Mouse (Mus musculus) midbrain, embryonic 14.5 days (tissue): Measurements from ENCODE around the gene Atxn1. TPM values are rescaled to one million over a fixed set of nuclear protein-coding genes. Genes with fewer than 3 reads are reported as not detected.

Source experiments
- ATAC-seq: fragments of 200-750 bp; cut with Nextera tagmentation; 2 replicates; pipeline ENCODE4 v1.8.0; 2017; ENCODE audit warnings: moderate number of reproducible peaks, moderate library complexity; ENCODE audit not compliant: low FRiP score, low TSS enrichment
- DNase-seq: peaks from one replicate; pipeline ENCODE4 v3.0.0-alpha.2; 2015
- H3K27ac ChIP-seq: fragments of 300-500 bp; sonication (generic); replicated peaks from 2 replicates; pipeline ENCODE4 v1.5.1; 2014; ENCODE audit warnings: mild to moderate bottlenecking, low read depth, low read length, moderate library complexity
- H3K27me3 ChIP-seq: fragments of 300-500 bp; sonication (generic); 2 replicates; pipeline ENCODE4 v1.6.1; 2014; ENCODE audit warnings: low read length, control low read depth, mixed read lengths; ENCODE audit not compliant: control insufficient read depth, insufficient read depth
- H3K36me3 ChIP-seq: fragments of 300-500 bp; sonication (generic); 2 replicates; pipeline ENCODE4 v1.6.1; 2014; ENCODE audit warnings: low read length, control low read depth; ENCODE audit not compliant: control insufficient read depth, insufficient read depth
- H3K4me1 ChIP-seq: fragments of 300-500 bp; sonication (generic); 2 replicates; pipeline ENCODE4 v1.6.1; 2014; ENCODE audit warnings: mild to moderate bottlenecking, antibody characterized with exemption, low read length, control low read depth; ENCODE audit not compliant: control insufficient read depth, insufficient read depth
- H3K4me2 ChIP-seq: fragments of 300-500 bp; sonication (generic); 2 replicates; pipeline ENCODE4 v1.6.1; 2014; ENCODE audit warnings: mild to moderate bottlenecking, low read length, moderate library complexity
- H3K4me3 ChIP-seq: fragments of 300-500 bp; sonication (generic); replicated peaks from 2 replicates; pipeline ENCODE4 v1.5.1; 2014; ENCODE audit warnings: low read depth, low read length
- H3K9ac ChIP-seq: fragments of 300-500 bp; sonication (generic); replicated peaks from 2 replicates; pipeline ENCODE4 v1.6.1; 2014; ENCODE audit warnings: mild to moderate bottlenecking, low read length, moderate library complexity
- H3K9me3 ChIP-seq: fragments of 300-500 bp; sonication (generic); 2 replicates; pipeline ENCODE4 v1.6.1; 2016; ENCODE audit warnings: low read length, control low read depth, mixed read lengths; ENCODE audit not compliant: control insufficient read depth
- WGBS: fragments of 180-500 bp; shearing (Covaris S2); extraction: QIAGEN DNeasy Blood & Tissue Kit; methylation state at CpG from one replicate; pipeline ENCODE4 v1.1.7; 2014; 5-methylcytosine and 5-hydroxymethylcytosine counted together
- polyA plus RNA-seq: library from polyadenylated mRNA; unstranded; fragments of >200 nt; fragmentation: Nextera tagmentation; extraction: Ambion mirVana; gene quantifications from 2 replicates; pipeline ENCODE4 v1.2.1, GENCODE M21; 2014

The Atxn1 gene
- polyA plus RNA-seq, 1 experiment from 2014 or later = 7.3 TPM

GRCm38 (mm10) chr13:45764354-45764753 is 200.5 kb downstream of the Atxn1 start:
- DNase-seq = no peak

GRCm38 (mm10) chr13:45762278-45762677 is 202.5 kb downstream of the Atxn1 start:
- Histone ChIP-seq H3K27me3 (no peaks in the 10 kb centered on the region), H3K9ac (no peak overlapping the region), H3K4me1 (no peaks in the 10 kb centered on the region), H3K9me3 (no peaks in the 10 kb centered on the region), H3K27ac (no peak overlapping the region), H3K36me3 (no peaks in the 10 kb centered on the region), H3K4me3 (no peak overlapping the region), H3K4me2 (no peak overlapping the region)
- DNase-seq = no peak
- 75% methylated on average over 7 of the region's 7 CpGs for WGBS
- ATAC-seq = no peak

More at GRCm38 (mm10) chr13:45764354-45764753, 200.5 kb downstream of the Atxn1 start:
- WGBS = 86% methylated on average over 5 of the region's 5 CpGs
- no peak for ATAC-seq
- Histone ChIP-seq H3K9me3 (no peaks in the 10 kb centered on the region), H3K4me2 (no peak overlapping the region), H3K4me3 (no peak overlapping the region), H3K27ac (no peak overlapping the region), H3K36me3 (no peaks in the 10 kb centered on the region), H3K9ac (no peak overlapping the region), H3K27me3 (no peaks in the 10 kb centered on the region), H3K4me1 (no peaks in the 10 kb centered on the region)

- no peak overlapping the region for H3K4me3 ChIP-seq
- 84% methylated on average over 1 of the region's 1 CpGs for WGBS
- no peak overlapping the region for H3K9ac ChIP-seq
- DNase-seq (no peak), ATAC-seq (no peak)
- H3K36me3 ChIP-seq = no peaks in the 10 kb centered on the region
- H3K9me3 ChIP-seq = no peaks in the 10 kb centered on the region
- H3K4me1 ChIP-seq = no peaks in the 10 kb centered on the region
- no peak overlapping the region for H3K4me2 ChIP-seq
- no peaks in the 10 kb centered on the region for H3K27me3 ChIP-seq
- no peak overlapping the region for H3K27ac ChIP-seq
Observed at GRCm38 (mm10) chr13:45754483-45754882, 210.3 kb downstream of the Atxn1 start.

GRCm38 (mm10) chr13:45752498-45752897 is 212.3 kb downstream of the Atxn1 start:
- DNase-seq (no peak), ATAC-seq (no peak)
- Histone ChIP-seq H3K27me3 (no peaks in the 10 kb centered on the region), H3K4me3 (no peak overlapping the region), H3K27ac (no peak overlapping the region), H3K4me2 (no peak overlapping the region), H3K9me3 (no peaks in the 10 kb centered on the region), H3K4me1 (no peaks in the 10 kb centered on the region), H3K9ac (no peak overlapping the region), H3K36me3 (no peaks in the 10 kb centered on the region)
- WGBS = 69% methylated on average over 5 of the region's 5 CpGs

- Histone ChIP-seq H3K4me3 (no peak overlapping the region), H3K36me3 (no peaks in the 10 kb centered on the region), H3K9ac (no peak overlapping the region), H3K27me3 (no peaks in the 10 kb centered on the region), H3K4me2 (no peak overlapping the region), H3K4me1 (no peaks in the 10 kb centered on the region), H3K27ac (no peak overlapping the region; the same call in 1 of the 2 replicates), H3K9me3 (no peaks in the 10 kb centered on the region)
- ATAC-seq = no peak
- DNase-seq = no peak
- WGBS = 68% methylated on average over 2 of the region's 2 CpGs
Observed at GRCm38 (mm10) chr13:45751231-45751630, 213.6 kb downstream of the Atxn1 start.

GRCm38 (mm10) chr13:45750627-45751026 is 214.2 kb downstream of the Atxn1 start:
- Histone ChIP-seq H3K4me1 (no peaks in the 10 kb centered on the region), H3K4me3 (no peak overlapping the region), H3K36me3 (no peaks in the 10 kb centered on the region), H3K27ac (no peak overlapping the region), H3K9me3 (no peaks in the 10 kb centered on the region), H3K4me2 (no peak overlapping the region), H3K9ac (no peak overlapping the region), H3K27me3 (no peaks in the 10 kb centered on the region)
- DNase-seq = no peak
- no peak for ATAC-seq
- WGBS = 79% methylated on average over 6 of the region's 6 CpGs

GRCm38 (mm10) chr13:45749937-45750336 is 214.9 kb downstream of the Atxn1 start:
- DNase-seq = no peak
- H3K9ac ChIP-seq = no peak overlapping the region
- H3K4me2 ChIP-seq = no peak overlapping the region
- H3K27me3 ChIP-seq = no peaks in the 10 kb centered on the region
- H3K27ac ChIP-seq = no peak overlapping the region
- no peak for ATAC-seq
- WGBS = 68% methylated on average over 1 of the region's 1 CpGs
- H3K4me3 ChIP-seq = no peak overlapping the region
- no peaks in the 10 kb centered on the region for H3K36me3 ChIP-seq
- H3K4me1 ChIP-seq = no peaks in the 10 kb centered on the region
- H3K9me3 ChIP-seq = no peaks in the 10 kb centered on the region

GRCm38 (mm10) chr13:45749222-45749621 is 215.6 kb downstream of the Atxn1 start:
- Histone ChIP-seq H3K4me3 (no peak overlapping the region), H3K4me1 (no peaks in the 10 kb centered on the region), H3K27me3 (no peaks in the 10 kb centered on the region), H3K9me3 (no peaks in the 10 kb centered on the region), H3K4me2 (no peak overlapping the region), H3K36me3 (no peaks in the 10 kb centered on the region), H3K27ac (no peak overlapping the region), H3K9ac (no peak overlapping the region)
- ATAC-seq (no peak), DNase-seq (no peak)
- WGBS = 83% methylated on average over 8 of the region's 8 CpGs

- 0 out of 2 replicates have a peak, but pooled peaks cover 4% of the 10 kb centered on the region for H3K4me1 ChIP-seq
- H3K4me2 ChIP-seq = no peak overlapping the region
- 86% methylated on average over 4 of the region's 4 CpGs for WGBS
- no peak overlapping the region for H3K4me3 ChIP-seq
- ATAC-seq = no peak
- no peak for DNase-seq
- no peaks in the 10 kb centered on the region for H3K27me3 ChIP-seq
- no peaks in the 10 kb centered on the region for H3K36me3 ChIP-seq
- H3K9me3 ChIP-seq = no peaks in the 10 kb centered on the region
- no peak overlapping the region for H3K27ac ChIP-seq
- no peak overlapping the region for H3K9ac ChIP-seq
Observed at GRCm38 (mm10) chr13:45748691-45749090, 216.1 kb downstream of the Atxn1 start.
